In genomic region chr7:126898102-126898990, GRCm38 (mm10) we compare ENCODE assay signal across 7 mouse cellular contexts. TPM values are rescaled to one million over a fixed set of nuclear protein-coding genes. Genes with fewer than 3 reads are reported as not detected.
DNase-seq lines count a peak whose midpoint lies in the region; ATAC-seq lines count a peak whose summit lies in the region.

No protein-coding gene starts in this region.

- peak; percentile 93 for DNase-seq in adrenal gland, adult 8-10 months
- DNase-seq in embryo, embryonic 9.5 days (ENCODE audit: extremely low spot score), result peak; percentile 97
- DNase-seq in kidney, adult 11 months, result peak; percentile 90
- DNase-seq in limb, embryonic 10.5 days (ENCODE audit: low spot score), result peak; percentile 100
- peak; percentile 92 for DNase-seq in spleen, adult 12 weeks (ENCODE audit: low spot score)

- peak; percentile 92 for ATAC-seq in granulocyte monocyte progenitor cell, adult 5-6 weeks (replicated peaks; ENCODE audit: poor library complexity, severe bottlenecking)
- ATAC-seq in midbrain, embryonic 13.5 days, result peak; percentile 95

- H3K36me3 ChIP-seq in limb, embryonic 10.5 days, result no peaks in the 10 kb centered on the region
- H3K36me3 ChIP-seq in midbrain, embryonic 13.5 days, result no peaks in the 10 kb centered on the region

- peak overlapping the region; percentile 77 for H3K4me3 ChIP-seq in limb, embryonic 10.5 days
- H3K4me3 ChIP-seq in midbrain, embryonic 13.5 days (replicated peaks), result peak overlapping the region; percentile 65

- peak overlapping the region; percentile 90 for H3K27ac ChIP-seq in limb, embryonic 10.5 days
- peak overlapping the region; percentile 86 for H3K27ac ChIP-seq in midbrain, embryonic 13.5 days

- WGBS in limb, embryonic 10.5 days, result 12% methylated on average over 37 of the region's 37 CpGs
- WGBS in midbrain, embryonic 13.5 days, result 13% methylated on average over 37 of the region's 37 CpGs

- H3K4me2 ChIP-seq in midbrain, embryonic 13.5 days (replicated peaks), result peak overlapping the region; percentile 74

- H3K27me3 ChIP-seq in limb, embryonic 10.5 days (ENCODE audit: low read depth, poor library complexity, severe bottlenecking), result no peaks in the 10 kb centered on the region
- H3K27me3 ChIP-seq in midbrain, embryonic 13.5 days, result no peaks in the 10 kb centered on the region

- H3K9me3 ChIP-seq in limb, embryonic 10.5 days (replicated peaks), result no peaks in the 10 kb centered on the region
- no peaks in the 10 kb centered on the region for H3K9me3 ChIP-seq in midbrain, embryonic 13.5 days

- peak overlapping the region; percentile 84 for H3K9ac ChIP-seq in midbrain, embryonic 13.5 days (replicated peaks)

- H3K4me1 ChIP-seq in limb, embryonic 10.5 days, result peaks cover 16% of the 10 kb centered on the region
- peaks cover 16% of the 10 kb centered on the region for H3K4me1 ChIP-seq in midbrain, embryonic 13.5 days (replicated peaks)

RNA-seq across cellular contexts. Expression of gene Taok2, which starts 13.8 kb away (rescaled TPM):
- total RNA-seq in adrenal gland, adult 8-10 months (2022), result 100 to 1,000 TPM in 2 of 4 experiments, 10 to 100 TPM in 2; 68.1 to 117 (median 94.5) TPM
- total RNA-seq in granulocyte monocyte progenitor cell, adult 5-6 weeks (2014; fragmentation: Nextera tagmentation), result 28.0 and 45.8 TPM in 2 replicates
- total RNA-seq in granulocyte monocyte progenitor cell, adult 5-6 weeks (2017), result 29.9 and 35.6 TPM in 2 replicates
- polyA plus RNA-seq in limb, embryonic 10.5 days (2016; fragmentation: Nextera tagmentation; extraction: Ambion mirVana), result 48.5 and 56.4 TPM in 2 replicates
- 61.4 and 63.1 TPM in 2 replicates for polyA plus RNA-seq in midbrain, embryonic 13.5 days (2015; fragmentation: Nextera tagmentation; extraction: Ambion mirVana)

RNA-seq across cellular contexts. Expression of gene Tmem219, which starts 24.4 kb away (rescaled TPM):
- total RNA-seq in adrenal gland, adult 8-10 months (2022), result 10 to 100 TPM; 29.4 to 48.6 (median 37.2) TPM
- 27.9 and 31.9 TPM in 2 replicates for total RNA-seq in granulocyte monocyte progenitor cell, adult 5-6 weeks (2014; fragmentation: Nextera tagmentation)
- total RNA-seq in granulocyte monocyte progenitor cell, adult 5-6 weeks (2017), result 20.0 and 26.5 TPM in 2 replicates
- 15.6 and 16.6 TPM in 2 replicates for polyA plus RNA-seq in limb, embryonic 10.5 days (2016; fragmentation: Nextera tagmentation; extraction: Ambion mirVana)
- polyA plus RNA-seq in midbrain, embryonic 13.5 days (2015; fragmentation: Nextera tagmentation; extraction: Ambion mirVana), result 33.2 and 35.0 TPM in 2 replicates

RNA-seq across cellular contexts. Expression of gene Kctd13, which starts 30.3 kb away (rescaled TPM):
- 10 to 100 TPM; 20.9 to 35.2 (median 33.6) TPM for total RNA-seq in adrenal gland, adult 8-10 months (2022)
- total RNA-seq in granulocyte monocyte progenitor cell, adult 5-6 weeks (2014; fragmentation: Nextera tagmentation), result 12.4 and 23.1 TPM in 2 replicates
- 9.7 and 10.3 TPM in 2 replicates for total RNA-seq in granulocyte monocyte progenitor cell, adult 5-6 weeks (2017)
- polyA plus RNA-seq in limb, embryonic 10.5 days (2016; fragmentation: Nextera tagmentation; extraction: Ambion mirVana), result 19.5 and 20.3 TPM in 2 replicates
- 84.3 and 85.7 TPM in 2 replicates for polyA plus RNA-seq in midbrain, embryonic 13.5 days (2015; fragmentation: Nextera tagmentation; extraction: Ambion mirVana)

RNA-seq across cellular contexts. Expression of gene Ino80e, which starts 36.2 kb away (rescaled TPM):
- 10 to 100 TPM; 42.7 to 56.2 (median 48.0) TPM for total RNA-seq in adrenal gland, adult 8-10 months (2022)
- 89.0 and 100 TPM in 2 replicates for total RNA-seq in granulocyte monocyte progenitor cell, adult 5-6 weeks (2014; fragmentation: Nextera tagmentation)
- 23.4 and 35.3 TPM in 2 replicates for total RNA-seq in granulocyte monocyte progenitor cell, adult 5-6 weeks (2017)
- 117 and 131 TPM in 2 replicates for polyA plus RNA-seq in limb, embryonic 10.5 days (2016; fragmentation: Nextera tagmentation; extraction: Ambion mirVana)
- 84.3 and 88.8 TPM in 2 replicates for polyA plus RNA-seq in midbrain, embryonic 13.5 days (2015; fragmentation: Nextera tagmentation; extraction: Ambion mirVana)

RNA-seq across cellular contexts. Expression of gene Hirip3, which starts 36.6 kb away (rescaled TPM):
- 10 to 100 TPM in 3 of 4 experiments, 1 to 10 TPM in 1; 8.7 to 21.8 (median 15.2) TPM for total RNA-seq in adrenal gland, adult 8-10 months (2022)
- total RNA-seq in granulocyte monocyte progenitor cell, adult 5-6 weeks (2014; fragmentation: Nextera tagmentation), result 62.2 and 65.9 TPM in 2 replicates
- total RNA-seq in granulocyte monocyte progenitor cell, adult 5-6 weeks (2017), result 168 and 171 TPM in 2 replicates
- polyA plus RNA-seq in limb, embryonic 10.5 days (2016; fragmentation: Nextera tagmentation; extraction: Ambion mirVana), result 51.9 and 57.2 TPM in 2 replicates
- polyA plus RNA-seq in midbrain, embryonic 13.5 days (2015; fragmentation: Nextera tagmentation; extraction: Ambion mirVana), result 26.8 and 28.5 TPM in 2 replicates

Comparison
In these comparisons a context has a peak if more than half of its experiments do, and no peak if none do; other contexts are left out.
1. Peak in every context shown above with its lines: DNase-seq, ATAC-seq, H3K4me3 ChIP-seq and H3K27ac ChIP-seq.